Mouse (Mus musculus) cerebellum, adult 8-10 months (tissue): ENCODE results near the gene Xrcc4.
A peak's percentile ranks its signal among the peaks of the same experiment; 100 is the strongest.
"Not testable (repeated sequence)": the region's sequence is repeated elsewhere in the genome, so short reads cannot be mapped to it uniquely, and the experiment has no call there.

Experiments
- DNase-seq: peaks from one replicate; pipeline ENCODE4 v3.0.0; 2022

The Xrcc4 gene

GRCm38 (mm10) chr13:89801901-89802300, 287.5 kb downstream of the Xrcc4 start:
- DNase-seq = no peak

DNA sequence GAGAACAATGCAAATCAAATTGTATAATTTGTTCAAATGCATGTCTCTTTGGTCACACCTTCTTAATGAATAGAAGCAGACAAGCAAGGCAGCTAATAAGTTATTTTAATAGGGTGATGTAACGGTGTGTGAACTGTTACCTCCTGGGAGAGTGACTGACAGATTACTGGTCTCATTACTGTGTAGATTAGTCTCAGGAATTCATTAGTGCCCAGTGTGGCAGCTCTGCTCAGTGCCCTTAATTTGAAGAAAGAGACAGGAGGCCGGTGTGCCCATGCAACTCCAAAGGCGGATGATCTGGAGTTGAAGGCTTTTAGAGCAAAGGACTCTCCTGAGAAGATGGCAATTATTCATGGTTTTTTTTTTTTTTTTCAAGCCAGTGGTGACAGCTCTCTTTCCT, 291.7 kb downstream of the Xrcc4 start:
- no peak for DNase-seq

- no peak for DNase-seq
Observed at GRCm38 (mm10) chr13:89791475-89791874, 297.9 kb downstream of the Xrcc4 start.

- no peak for DNase-seq
Observed at GRCm38 (mm10) chr13:89782886-89783285, 306.5 kb downstream of the Xrcc4 start.

- DNase-seq = no peak
Observed at GRCm38 (mm10) chr13:89780276-89780675, 309.1 kb downstream of the Xrcc4 start.

GRCm38 (mm10) chr13:89779208-89779911, 310.0 kb downstream of the Xrcc4 start:
- DNase-seq = peak; percentile 35

- DNase-seq = no peak
Observed at GRCm38 (mm10) chr13:89777764-89778163, 311.6 kb downstream of the Xrcc4 start.

DNA sequence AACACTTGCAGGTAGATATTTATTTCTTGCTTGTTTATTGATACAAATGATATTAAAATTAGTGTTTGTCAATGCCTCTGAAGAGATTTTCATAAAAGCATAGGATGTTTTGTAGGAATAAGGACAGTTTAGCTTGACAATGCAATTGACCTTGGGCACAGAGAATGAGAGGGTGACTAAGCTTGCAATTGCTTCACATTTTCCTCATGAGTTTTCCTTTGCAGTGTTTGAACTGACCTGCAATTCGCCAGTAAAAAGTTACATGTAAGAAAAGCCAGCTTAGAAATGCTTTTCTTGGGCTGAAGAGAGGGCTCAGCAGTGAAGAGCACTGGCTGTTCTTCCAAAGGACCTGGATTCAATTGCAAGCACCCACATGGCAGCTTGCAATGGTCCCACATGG, 312.3 kb downstream of the Xrcc4 start:
- no peak for DNase-seq

DNA sequence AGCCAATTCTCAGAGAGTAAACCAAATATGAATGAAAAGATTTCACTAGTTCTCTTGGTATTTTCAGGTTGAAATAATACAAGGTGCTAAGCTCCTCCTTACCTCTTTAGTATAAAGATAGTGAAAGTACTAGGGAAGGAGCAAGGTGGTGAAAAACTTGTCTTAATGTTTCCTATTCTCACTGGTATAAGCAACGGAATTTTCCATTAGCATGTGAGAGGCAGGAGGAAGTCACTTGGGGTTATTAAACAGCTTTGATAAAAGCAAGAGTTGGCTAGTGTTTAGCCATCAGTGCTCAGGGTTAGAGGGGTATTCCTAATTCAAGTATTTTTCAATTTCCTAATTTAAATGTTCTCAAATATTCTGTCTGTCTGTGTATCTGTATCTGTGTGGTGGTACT, 322.9 kb downstream of the Xrcc4 start:
- no peak for DNase-seq

DNA sequence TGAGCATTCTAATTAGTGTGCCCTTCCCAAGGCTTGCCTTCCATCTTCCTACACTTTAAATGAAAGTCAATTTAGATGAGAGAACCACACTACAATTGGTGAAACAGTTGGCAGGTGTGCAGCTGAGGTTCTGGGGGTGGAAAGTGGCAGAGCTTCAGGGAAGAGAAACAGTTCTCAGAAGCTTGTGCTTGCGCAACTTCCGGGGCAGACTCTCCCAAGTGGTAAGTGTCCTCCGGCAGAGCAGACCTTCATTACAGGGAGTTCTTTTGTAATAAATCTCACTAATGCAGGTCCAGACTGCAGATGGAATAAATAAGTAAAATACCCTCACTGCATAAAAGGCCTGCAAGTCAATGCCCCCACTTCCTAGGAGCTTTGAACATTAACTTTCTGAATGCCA, 323.4 kb downstream of the Xrcc4 start:
- DNase-seq = no peak

- no peak for DNase-seq
Observed at GRCm38 (mm10) chr13:89762339-89762738, 327.1 kb downstream of the Xrcc4 start.

DNA sequence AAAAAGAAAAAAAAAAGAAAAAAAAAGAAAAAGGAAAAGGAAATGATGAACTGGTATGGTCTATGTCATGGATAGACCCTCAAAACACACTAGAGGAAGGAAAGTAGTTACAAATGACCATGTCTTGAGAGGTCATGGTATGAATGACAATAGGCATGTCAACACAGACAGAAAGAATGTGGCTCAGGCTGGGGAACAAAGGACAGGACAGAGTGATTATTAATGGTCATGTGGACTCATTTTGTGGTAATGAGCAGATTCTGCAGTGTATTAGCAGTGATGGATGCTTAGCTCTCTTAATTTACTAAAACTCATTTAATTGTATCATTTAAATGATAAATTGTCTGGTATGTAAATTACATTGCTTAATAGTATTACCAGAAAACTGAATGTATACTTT, 333.1 kb downstream of the Xrcc4 start:
- DNase-seq = no peak

- not testable (repeated sequence) for DNase-seq
Observed at GRCm38 (mm10) chr13:89750562-89750961, 338.8 kb downstream of the Xrcc4 start.

GRCm38 (mm10) chr13:89743201-89743600, 346.2 kb downstream of the Xrcc4 start:
- no peak for DNase-seq

DNA sequence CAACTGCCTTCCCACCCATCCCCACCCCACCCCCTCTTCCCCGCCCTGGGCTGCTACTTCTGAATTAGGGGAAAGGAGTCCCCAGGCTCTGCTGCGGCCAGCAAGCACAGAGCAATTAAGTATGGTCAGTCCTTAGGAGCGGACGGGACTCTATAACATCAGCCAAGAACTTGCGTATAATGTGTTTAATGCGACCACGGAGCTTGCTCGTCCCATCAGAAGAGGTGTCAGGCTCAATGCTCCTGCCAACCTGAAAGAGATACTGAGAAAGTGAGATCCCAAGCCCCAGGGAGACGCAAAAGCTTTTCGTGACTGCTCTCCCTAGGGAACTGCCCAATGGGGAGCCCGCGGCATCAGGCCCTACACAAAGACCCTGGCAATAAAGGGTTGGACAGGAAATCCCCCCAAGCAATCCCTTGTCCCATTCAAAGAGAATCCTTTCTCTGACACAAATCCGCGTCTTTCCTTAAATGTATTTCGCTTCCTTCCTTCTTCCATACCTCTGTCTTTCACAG, 346.7 kb downstream of the Xrcc4 start:
- no peak for DNase-seq

GRCm38 (mm10) chr13:89741766-89742685, 347.4 kb downstream of the Xrcc4 start, which contains the start of gene Vcan:
Gene Vcan, minus strand, starts transcription at chr13:89742509.
- DNase-seq = peak; percentile 4

DNA sequence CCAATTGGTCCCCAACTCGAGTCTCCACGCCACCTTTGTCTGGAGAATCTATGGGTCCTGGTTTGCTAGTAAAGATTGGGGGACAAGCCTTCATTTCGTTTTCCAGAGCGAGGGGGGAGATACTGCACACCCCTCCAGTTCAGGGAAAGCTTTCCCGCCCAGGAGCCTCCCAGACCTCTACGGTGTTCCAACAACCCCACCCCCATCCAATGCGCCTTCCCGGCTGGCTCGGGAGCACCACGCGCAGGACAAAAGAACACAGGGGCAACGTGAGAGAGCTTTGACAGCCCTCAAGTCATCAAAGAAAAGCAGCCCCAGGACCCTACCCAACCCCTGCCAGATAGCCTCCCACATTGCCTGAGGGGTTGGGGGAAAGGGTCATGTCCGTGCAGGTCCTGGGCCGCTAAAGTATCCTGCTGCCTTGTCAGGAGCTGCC, 348.3 kb downstream of the Xrcc4 start:
- DNase-seq = no peak

DNA sequence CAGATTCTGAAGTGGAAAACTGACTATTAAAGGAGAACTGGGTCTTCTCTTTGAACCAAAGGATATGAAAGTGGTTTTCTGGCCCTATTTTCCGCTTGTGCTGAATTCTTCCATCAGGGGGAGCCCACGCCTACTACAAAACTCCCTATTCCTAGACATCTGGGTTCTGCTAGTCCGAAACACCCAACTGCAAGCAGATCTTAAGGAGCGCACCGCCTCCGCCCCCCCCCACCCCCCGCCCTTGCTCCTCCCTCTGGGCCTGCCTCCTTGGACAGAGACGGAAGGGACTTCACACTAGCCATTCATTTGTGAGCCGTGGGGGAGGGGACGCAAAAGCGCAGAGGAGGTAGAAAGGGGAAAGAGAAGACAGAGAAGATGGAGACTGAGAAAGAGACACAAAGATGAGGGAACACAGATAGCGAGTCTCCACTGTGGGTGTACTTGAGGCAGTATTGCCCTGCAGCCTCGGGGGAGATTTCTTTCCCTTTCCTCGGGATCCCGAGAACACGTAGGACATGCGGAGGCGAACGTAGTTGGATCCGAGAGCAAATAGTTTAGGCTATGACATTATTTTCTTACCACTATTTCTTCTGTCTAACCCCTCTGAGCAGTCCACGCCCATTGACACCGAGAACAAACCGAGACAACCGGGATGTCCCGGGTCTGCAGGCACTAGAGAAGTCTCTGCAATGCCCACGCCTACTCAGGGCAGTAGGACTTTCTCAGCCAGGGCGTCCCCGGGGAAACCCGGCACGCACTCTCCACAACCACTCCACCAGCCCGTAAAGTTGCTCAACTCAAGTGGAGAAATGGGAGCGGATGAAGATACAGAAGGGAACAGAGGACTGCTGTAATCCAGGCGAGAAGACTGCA, 348.9 kb downstream of the Xrcc4 start:
- peak; percentile 14 for DNase-seq

GRCm38 (mm10) chr13:89739696-89740242, 349.6 kb downstream of the Xrcc4 start:
- no peak for DNase-seq

DNA sequence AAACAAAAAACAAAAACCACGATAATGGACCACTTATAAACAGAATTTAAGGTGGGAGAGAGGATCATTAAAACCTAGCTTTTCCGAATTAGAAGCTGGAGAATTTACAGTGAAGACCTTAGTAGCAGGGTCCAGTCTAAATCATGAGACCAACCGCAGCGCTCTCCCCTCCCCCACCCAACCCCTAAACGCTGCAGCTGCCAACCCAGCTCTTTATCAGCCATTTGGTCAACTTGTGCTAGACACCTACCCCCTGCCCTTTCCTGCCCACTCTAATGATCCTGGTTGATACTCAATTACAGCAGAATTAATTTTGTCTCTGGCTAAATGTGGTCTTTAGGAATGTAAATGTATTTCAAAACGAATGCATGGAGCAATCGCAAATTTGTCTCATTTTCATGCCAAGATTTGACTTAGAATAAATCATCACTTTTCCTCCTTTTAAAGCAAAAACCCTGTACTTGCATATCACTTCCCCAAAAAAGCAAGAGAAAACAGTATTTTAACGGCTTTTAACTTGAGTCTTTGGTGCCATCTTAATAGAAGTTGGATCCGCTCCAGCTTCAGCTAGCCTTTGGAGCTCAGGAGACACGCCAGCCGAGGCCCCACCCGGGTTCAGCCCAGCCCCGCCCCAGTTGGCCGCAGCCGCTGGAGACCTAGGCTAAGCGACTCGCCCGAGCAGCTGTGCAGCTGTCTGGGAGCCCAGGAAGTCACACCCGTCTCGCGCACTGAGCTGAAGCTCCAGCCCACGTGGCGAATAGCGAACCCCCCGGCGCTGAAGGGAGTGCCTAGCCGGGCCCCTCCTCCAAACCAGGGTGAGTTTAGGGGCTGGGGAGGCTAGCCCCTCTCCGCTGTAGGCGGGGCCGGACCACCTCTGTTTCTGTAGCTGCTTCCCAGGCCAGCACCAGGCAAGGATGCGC, 350.4 kb downstream of the Xrcc4 start:
- DNase-seq = peak; percentile 17

DNA sequence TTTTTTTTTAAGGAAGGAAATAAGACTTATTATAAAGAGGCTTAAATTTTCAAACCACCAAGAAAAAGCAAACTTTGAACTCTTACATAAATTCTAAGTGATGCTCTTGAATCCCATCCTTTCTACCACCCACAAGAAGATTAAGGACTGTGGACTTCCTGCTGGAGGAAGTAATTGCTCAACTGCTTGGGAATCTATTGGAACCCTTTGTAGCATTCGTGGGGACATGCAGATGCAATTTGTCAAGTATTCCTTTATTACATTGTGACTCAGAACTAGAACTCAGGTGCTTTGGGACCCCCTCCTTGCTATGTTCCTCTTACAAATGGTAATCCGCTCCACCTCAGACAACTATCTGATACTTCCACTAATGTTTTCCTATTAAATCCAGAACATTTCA, 351.1 kb downstream of the Xrcc4 start:
- no peak for DNase-seq
